Mouse (Mus musculus) ES-CJ7 (cell line): ENCODE measurements around the gene Parp6.

Experiments used
- DNase-seq: peaks from one replicate; pipeline ENCODE4 v3.0.0; 2011; ENCODE audit warnings: low read depth, low spot score

Gene Parp6

GRCm38 (mm10) chr9:59679678-59680533 is 62.8 kb downstream of the Parp6 start, which contains the start of gene Gramd2:
TSS of gene Gramd2 (plus strand) at chr9:59680144.
- peak; percentile 77 for DNase-seq

GRCm38 (mm10) chr9:59680534-59680875 is 63.4 kb downstream of the Parp6 start:
- DNase-seq = no peak

GRCm38 (mm10) chr9:59684020-59684419 is 66.9 kb downstream of the Parp6 start:
- no peak for DNase-seq

- DNase-seq = peak; percentile 40
These were observed 70.4 kb downstream of the Parp6 start for GRCm38 (mm10) chr9:59687416-59688046.

- no peak for DNase-seq
These were observed 74.6 kb downstream of the Parp6 start for GRCm38 (mm10) chr9:59691635-59692094.

GRCm38 (mm10) chr9:59692145-59692544 is 75.1 kb downstream of the Parp6 start:
- DNase-seq = no peak

- no peak for DNase-seq
These were observed 77.7 kb downstream of the Parp6 start for GRCm38 (mm10) chr9:59694571-59695450.

GRCm38 (mm10) chr9:59695451-59695813 is 78.3 kb downstream of the Parp6 start:
- no peak for DNase-seq

- no peak for DNase-seq
These were observed 79.3 kb downstream of the Parp6 start for GRCm38 (mm10) chr9:59696381-59696780.
